Mouse (Mus musculus) lung, adult 2 months (tissue): ENCODE data around the gene Tbc1d2. TPM values are rescaled to one million over a fixed set of nuclear protein-coding genes. Genes with fewer than 3 reads are reported as not detected.

Experiments
- DNase-seq: peaks from one replicate; pipeline ENCODE4 v3.0.0; 2022
- H3K4me1 ChIP-seq: fragments of 200-500 bp; 2 replicates; pipeline ENCODE4 v1.6.1; 2011; ENCODE audit warnings: low read length; ENCODE audit not compliant: control insufficient read depth, insufficient read depth
- H3K4me3 ChIP-seq: fragments of 200-500 bp; replicated peaks from 2 replicates; pipeline ENCODE3; 2011; ENCODE audit warnings: low read depth, mild to moderate bottlenecking, control low read depth, low read length; ENCODE audit errors: extremely low read depth
- CTCF ChIP-seq: fragments of 200-500 bp; IDR thresholded peaks from 2 replicates; pipeline ENCODE4 v1.5.1; 2011; ENCODE audit warnings: mild to moderate bottlenecking, low read length, control low read depth; ENCODE audit not compliant: insufficient read depth
- POLR2A ChIP-seq: fragments of 200-500 bp; IDR thresholded peaks from 2 replicates; pipeline ENCODE4 v1.6.1; 2011; ENCODE audit warnings: low read depth, mild to moderate bottlenecking, control low read depth, low read length, borderline replicate concordance; ENCODE audit errors: extremely low read depth
- WGBS: fragments of 180-500 bp; shearing (Covaris S2); methylation state at CpG from one replicate; pipeline ENCODE4 v1.1.7; 2018; 5-methylcytosine and 5-hydroxymethylcytosine counted together
- polyA plus RNA-seq: library from polyadenylated mRNA; depleted of rRNA; stranded (reverse); fragments of >200 nt; gene quantifications from 2 replicates; pipeline ENCODE4 v1.2.3, GENCODE M21; 2012

Gene Tbc1d2
- polyA plus RNA-seq, 1 experiment = 10.2 TPM

DNA sequence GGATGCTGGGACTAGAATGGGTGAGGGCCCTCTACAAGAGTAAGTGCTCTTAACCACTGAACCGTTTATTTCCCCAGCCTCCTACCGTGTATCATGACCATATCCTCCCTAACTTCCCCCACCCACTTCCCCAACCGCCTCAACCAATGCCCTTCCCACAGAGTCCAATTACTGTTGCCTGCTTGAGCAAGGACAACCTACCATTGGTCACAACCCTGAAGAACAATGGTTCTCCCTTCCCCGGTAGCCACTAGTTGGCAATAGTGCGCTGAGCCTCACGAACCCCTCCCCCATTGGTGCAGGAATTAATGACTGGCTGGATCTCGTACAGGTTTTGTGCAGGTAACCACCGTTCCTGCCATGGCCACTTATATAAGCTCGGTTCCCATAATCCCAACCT lies 19.6 kb downstream of the Tbc1d2 start:
- Histone ChIP-seq H3K4me3 (no peak overlapping the region), H3K4me1 (no peaks in the 10 kb centered on the region)
- WGBS = 48% methylated on average over 9 of the region's 9 CpGs
- no peak for DNase-seq
- TF ChIP-seq POLR2A (no peak), CTCF (0 out of 2 replicates have a peak, but pooled peaks have one; percentile 11)

DNA sequence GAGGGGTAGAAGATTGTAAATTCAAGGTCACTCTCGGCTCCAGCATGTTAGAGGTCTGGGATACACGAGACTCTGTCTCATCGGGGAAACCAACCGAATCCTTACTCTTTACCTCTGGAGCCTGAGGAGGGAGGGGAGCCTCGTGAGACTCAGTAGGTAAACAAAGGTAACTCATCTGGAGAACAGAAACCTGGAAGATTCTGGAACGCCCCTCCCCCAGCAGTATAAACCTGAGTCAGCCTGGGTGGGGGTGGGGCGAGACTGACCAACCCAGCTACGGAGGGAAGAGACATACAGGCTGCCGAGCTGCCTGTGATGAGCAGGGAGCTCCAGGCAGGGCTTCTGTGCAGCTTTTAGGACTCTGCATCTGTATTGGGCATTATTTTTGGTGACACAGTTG lies 21.1 kb downstream of the Tbc1d2 start:
- H3K4me1 ChIP-seq = no peaks in the 10 kb centered on the region
- DNase-seq = no peak
- no peak overlapping the region for H3K4me3 ChIP-seq
- no peak for TF ChIP-seq CTCF
- TF ChIP-seq POLR2A = no peak
- WGBS = 56% methylated on average over 9 of the region's 9 CpGs

DNA sequence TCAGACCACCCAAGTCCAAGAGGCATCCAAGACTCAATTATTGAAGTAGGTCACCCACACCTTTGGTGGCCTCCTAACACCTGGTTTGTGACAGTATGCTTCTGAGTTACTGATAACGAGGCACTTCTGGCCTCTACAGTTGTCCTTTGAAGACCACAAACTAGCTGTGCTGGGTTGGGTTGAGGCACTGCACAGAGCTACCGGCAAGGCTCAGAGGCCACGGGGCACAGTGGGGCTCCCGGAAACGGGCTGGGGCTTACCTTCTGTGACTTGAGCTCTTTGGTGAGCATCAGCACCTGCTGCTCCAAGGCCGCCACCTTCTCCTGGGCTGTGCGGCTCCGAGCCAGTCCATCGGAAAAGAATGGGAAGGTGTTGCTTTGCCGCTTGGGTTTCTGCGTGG lies 21.9 kb downstream of the Tbc1d2 start:
- DNase-seq = no peak
- TF ChIP-seq POLR2A = no peak
- Histone ChIP-seq H3K4me1 (no peaks in the 10 kb centered on the region), H3K4me3 (no peak overlapping the region)
- 80% methylated on average over 11 of the region's 11 CpGs for WGBS

DNA sequence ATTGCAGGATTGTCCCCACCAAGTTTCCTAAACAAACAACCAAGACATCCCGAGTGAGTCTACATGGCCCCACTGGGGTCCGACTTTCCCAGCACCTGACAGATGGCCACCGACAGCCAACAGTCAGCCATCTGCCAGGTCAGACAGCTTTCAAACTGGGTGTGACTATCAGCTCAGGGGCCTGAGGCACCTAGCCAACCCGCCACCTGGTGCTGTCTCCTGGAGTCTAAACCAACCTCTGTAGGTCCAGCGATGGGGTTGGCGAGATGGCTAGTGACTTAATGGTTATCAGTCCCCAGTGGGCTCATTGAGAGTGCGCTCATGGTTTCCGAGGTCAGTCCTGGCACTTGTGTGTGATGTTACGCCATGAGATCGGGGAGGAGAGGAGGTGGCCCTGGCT lies 24.9 kb downstream of the Tbc1d2 start:
- DNase-seq = no peak
- Histone ChIP-seq H3K4me3 (no peak overlapping the region), H3K4me1 (no peaks in the 10 kb centered on the region)
- WGBS = 69% methylated on average over 10 of the region's 10 CpGs
- no peak for TF ChIP-seq CTCF
- no peak for TF ChIP-seq POLR2A

DNA sequence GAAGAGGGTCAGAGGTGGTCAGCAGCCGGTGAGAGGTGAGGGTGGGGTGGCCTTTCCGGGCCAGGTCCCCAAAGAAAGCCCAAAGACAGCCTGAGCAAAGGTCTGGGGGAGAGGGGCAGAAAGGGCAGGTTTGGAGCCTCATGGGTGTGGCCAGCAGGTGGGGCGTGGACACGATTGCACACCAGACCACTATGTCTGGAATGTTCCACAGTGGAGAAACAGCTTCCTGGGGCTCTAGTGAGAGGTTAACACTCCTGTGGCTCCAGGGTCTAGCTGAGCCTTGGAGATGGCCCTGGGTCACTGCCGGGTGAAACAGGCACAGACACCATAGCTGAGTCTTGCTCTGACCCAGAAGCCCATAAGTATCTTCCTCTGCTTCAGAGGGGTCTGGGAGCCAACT lies 27.0 kb downstream of the Tbc1d2 start:
- 61% methylated on average over 5 of the region's 5 CpGs for WGBS
- Histone ChIP-seq H3K4me1 (no peaks in the 10 kb centered on the region), H3K4me3 (no peak overlapping the region)
- no peak for TF ChIP-seq POLR2A
- no peak for TF ChIP-seq CTCF
- DNase-seq = no peak

DNA sequence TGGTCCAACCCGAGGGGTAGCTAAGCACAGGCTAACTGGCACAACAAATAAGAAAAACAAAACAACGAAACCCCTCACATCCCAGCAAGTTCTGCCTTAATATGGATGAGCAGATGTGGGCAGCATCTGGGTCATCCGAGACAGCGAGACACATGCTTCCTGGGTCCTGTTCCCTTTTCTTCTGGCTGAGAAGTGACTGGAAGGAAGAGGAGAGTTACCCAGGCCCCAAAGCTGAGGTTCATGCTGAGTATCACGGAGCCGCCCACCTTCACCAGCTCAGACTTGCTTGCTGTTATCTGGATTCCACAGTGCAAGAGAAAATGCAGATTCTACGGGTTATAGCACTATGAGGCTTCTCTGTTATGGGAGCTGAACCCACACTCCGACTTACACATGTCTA lies 29.1 kb downstream of the Tbc1d2 start:
- 84% methylated on average over 8 of the region's 8 CpGs for WGBS
- H3K4me1 ChIP-seq = no peaks in the 10 kb centered on the region
- no peak for TF ChIP-seq POLR2A
- no peak for TF ChIP-seq CTCF
- no peak for DNase-seq
- H3K4me3 ChIP-seq = no peak overlapping the region

DNA sequence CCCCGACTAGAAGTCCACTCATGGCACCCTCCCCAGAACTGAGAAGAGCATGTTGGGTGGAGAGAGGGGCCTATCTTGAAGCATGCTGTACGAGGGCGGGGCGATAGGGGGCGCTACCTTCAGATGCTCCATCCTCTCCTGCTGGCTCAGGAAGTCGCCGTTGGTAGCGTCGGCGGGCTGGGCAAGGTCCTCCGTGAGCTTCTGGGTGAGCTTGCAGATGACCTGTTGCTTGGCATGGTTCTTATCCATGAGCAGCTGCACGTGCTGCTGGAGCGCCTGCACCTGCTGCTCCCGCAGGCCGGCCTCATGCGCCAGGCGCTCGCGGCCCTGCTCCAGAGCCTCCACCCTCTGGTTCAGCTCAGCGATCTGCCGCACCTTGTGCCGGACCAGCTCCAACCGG lies 29.7 kb downstream of the Tbc1d2 start:
- WGBS = 33% methylated on average over 23 of the region's 23 CpGs
- TF ChIP-seq POLR2A (no peak), CTCF (peak; percentile 21; the same call in 1 of the 2 replicates)
- no peak for DNase-seq
- Histone ChIP-seq H3K4me3 (no peak overlapping the region), H3K4me1 (no peaks in the 10 kb centered on the region)

DNA sequence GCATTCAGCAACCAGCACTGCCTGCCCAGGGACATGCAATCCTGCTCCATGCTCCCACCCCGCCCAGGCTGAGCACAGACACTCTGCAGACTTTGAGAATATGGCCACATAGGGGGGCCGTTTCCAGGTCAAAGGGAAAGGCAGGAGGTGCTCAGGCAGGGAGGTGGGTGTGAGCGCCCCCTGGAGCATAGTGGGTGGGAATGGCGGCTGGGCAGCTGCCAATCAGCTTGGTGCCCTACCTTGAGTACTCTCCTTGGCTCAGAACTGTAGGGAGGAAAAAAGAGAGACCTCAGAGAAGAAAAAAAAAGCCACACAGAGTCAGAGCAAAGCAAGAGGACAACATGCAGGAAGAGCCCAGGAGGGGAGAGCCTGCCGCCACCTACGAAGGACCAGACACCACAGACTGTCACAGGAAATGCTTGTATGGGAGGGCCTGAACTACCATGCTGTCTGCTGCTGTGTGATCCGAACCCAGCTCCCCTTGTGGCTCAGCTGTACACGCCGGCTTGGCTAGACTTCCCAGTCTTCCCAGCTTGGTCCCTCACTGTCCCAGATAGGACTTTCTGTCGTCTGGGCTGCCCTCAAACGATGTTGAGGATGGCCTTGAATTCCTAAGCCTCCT lies 31.7 kb downstream of the Tbc1d2 start:
- 0 out of 2 replicates have a peak, but pooled peaks have one; percentile 13 for TF ChIP-seq CTCF
- no peak for TF ChIP-seq POLR2A
- no peak overlapping the region for H3K4me3 ChIP-seq
- WGBS = 61% methylated on average over 11 of the region's 11 CpGs
- no peak for DNase-seq
- H3K4me1 ChIP-seq = no peaks in the 10 kb centered on the region

DNA sequence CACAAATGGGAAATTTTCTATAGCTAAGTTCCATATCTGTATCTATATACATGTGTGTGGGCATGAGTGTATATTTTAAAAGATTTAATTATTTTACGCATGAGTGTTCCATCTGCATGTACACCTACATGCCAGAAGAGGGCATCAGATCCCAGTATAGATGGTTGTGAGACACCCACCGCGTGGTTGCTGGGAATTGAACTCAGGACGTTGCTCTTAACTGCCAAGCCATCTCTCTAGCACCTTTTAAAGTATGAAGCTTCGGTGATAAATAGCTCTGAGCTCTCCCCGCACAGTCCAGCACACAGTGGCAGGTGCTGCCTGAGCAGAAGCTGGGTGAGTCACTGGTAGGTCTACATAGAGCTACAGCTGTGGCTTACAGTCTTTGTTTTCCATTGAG lies 32.6 kb downstream of the Tbc1d2 start:
- no peak for DNase-seq
- H3K4me1 ChIP-seq = no peaks in the 10 kb centered on the region
- TF ChIP-seq POLR2A (no peak), CTCF (peak; percentile 25; the same call in 1 of the 2 replicates)
- WGBS = 70% methylated on average over 6 of the region's 6 CpGs
- no peak overlapping the region for H3K4me3 ChIP-seq

DNA sequence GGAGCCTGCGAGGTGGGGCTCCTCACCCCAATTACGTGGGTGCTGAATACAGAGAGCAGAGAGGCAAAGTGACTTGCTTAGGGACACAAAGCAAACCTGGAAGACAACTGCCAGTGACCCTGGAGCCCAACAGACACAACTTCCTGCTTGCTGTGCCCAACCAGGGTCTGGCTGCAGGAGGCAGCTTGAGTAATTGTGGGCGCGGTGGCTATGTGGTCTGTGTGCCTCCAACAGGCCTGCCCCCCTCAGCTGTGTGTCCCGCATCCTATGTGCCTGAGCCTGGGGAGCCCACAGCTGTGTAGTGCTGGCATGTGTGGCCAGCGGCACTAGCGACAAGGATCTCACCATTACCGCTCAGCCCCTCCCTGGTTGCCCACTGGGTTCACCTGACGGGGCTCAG lies 35.4 kb downstream of the Tbc1d2 start:
- no peak for DNase-seq
- 76% methylated on average over 9 of the region's 9 CpGs for WGBS
- Histone ChIP-seq H3K4me1 (no peaks in the 10 kb centered on the region), H3K4me3 (no peak overlapping the region)
- no peak for TF ChIP-seq CTCF
- no peak for TF ChIP-seq POLR2A
